Mouse (Mus musculus) liver, adult 2 months (tissue): ENCODE measurements around the gene Pigs.

ENCODE experiments used
- CTCF ChIP-seq: fragments of 200-500 bp; IDR thresholded peaks from 2 replicates; pipeline ENCODE4 v1.5.1; 2011; ENCODE audit warnings: low read depth, low read length, control low read depth
- POLR2A ChIP-seq: fragments of 200-500 bp; IDR thresholded peaks from 2 replicates; pipeline ENCODE4 v1.6.1; 2011; ENCODE audit warnings: low read length, control low read depth; ENCODE audit not compliant: insufficient read depth; ENCODE audit errors: extremely low read depth

DNA sequence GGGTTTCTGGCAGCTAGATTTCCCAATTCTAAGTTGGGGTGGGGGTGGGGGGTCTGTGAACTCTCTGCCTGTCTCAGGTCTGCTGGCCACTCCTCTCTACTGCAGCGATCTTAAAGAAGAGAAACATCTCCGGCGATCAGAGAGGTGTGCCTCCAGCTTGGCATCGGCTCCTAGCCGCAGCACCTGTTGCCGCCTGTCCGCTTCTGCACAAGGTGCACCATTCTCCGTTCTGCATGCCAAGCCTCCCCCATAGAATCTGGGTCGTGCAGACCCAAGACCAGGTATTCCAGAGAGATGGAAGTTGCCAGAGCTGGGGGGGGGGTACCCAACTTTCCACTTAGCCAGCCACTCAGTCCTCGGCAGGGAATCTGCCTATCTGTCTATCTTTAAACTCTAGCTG, 57.6 kb downstream of the Pigs start:
- TF ChIP-seq CTCF: no peak
- no peak for TF ChIP-seq POLR2A
